Mouse (Mus musculus): ENCODE measurements around the gene Lrmda. TPM values are rescaled to one million over a fixed set of nuclear protein-coding genes. Genes with fewer than 3 reads are reported as not detected.

Lrmda gene
- 0.66 TPM in 1 of 2 replicates, not detected in the other for polyA plus RNA-seq (2014; fragmentation: Nextera tagmentation; extraction: Ambion mirVana)

- WGBS = 1% methylated on average over 33 of the region's 33 CpGs
- Histone ChIP-seq H3K36me3 (ENCODE audit: control insufficient read depth, insufficient read depth, low read length) (no peaks in the 10 kb centered on the region), H3K4me1 (ENCODE audit: control insufficient read depth, insufficient read depth, low read length) (0 out of 2 replicates have a peak, but pooled peaks cover 7% of the 10 kb centered on the region), H3K27me3 (ENCODE audit: control insufficient read depth, insufficient read depth, low read length) (no peaks in the 10 kb centered on the region), H3K4me3 (ENCODE audit: low read depth, low read length) (peak within 1 kb of the TSS; percentile 27), H3K9me3 (ENCODE audit: control insufficient read depth, low read length) (no peaks in the 10 kb centered on the region), H3K4me2 (ENCODE audit: low read depth) (peak within 1 kb of the TSS; percentile 75), H3K9ac (ENCODE audit: low read length) (peak within 1 kb of the TSS; percentile 47), H3K27ac (ENCODE audit: low read depth, low read length) (no peak within 1 kb of the TSS)
- ATAC-seq (ENCODE audit: insufficient read depth, low FRiP score, low TSS enrichment) = peak; percentile 38; the same call in 1 of the 2 replicates
- peak; percentile 49 for DNase-seq (ENCODE audit: low spot score)
Measured at GRCm38 (mm10) chr14:22019252-22019948, at the start of gene Lrmda. Lrmda (plus strand) TSS chr14:22019712.

GRCm38 (mm10) chr14:21981462-21981861 is 38.0 kb upstream of the Lrmda start:
- H3K9me3 ChIP-seq (ENCODE audit: control insufficient read depth, low read length) = 0 out of 2 replicates have a peak, but pooled peaks cover 1% of the 10 kb centered on the region
- no peak overlapping the region for H3K9ac ChIP-seq (ENCODE audit: low read length)
- peak overlapping the region; percentile 60 for H3K4me2 ChIP-seq (ENCODE audit: low read depth)
- DNase-seq (ENCODE audit: low spot score) (peak; percentile 93), ATAC-seq (ENCODE audit: insufficient read depth, low FRiP score, low TSS enrichment) (peak; percentile 67)
- H3K4me3 ChIP-seq (ENCODE audit: low read depth, low read length) = peak overlapping the region; percentile 12; the same call in 1 of the 2 replicates
- H3K4me1 ChIP-seq (ENCODE audit: control insufficient read depth, insufficient read depth, low read length) = peaks cover 9% of the 10 kb centered on the region
- under 1% methylated on average over 22 of the region's 22 CpGs for WGBS
- H3K27ac ChIP-seq (ENCODE audit: low read depth, low read length) = no peak overlapping the region
- peaks cover 13% of the 10 kb centered on the region for H3K36me3 ChIP-seq (ENCODE audit: control insufficient read depth, insufficient read depth, low read length)
- no peaks in the 10 kb centered on the region for H3K27me3 ChIP-seq (ENCODE audit: control insufficient read depth, insufficient read depth, low read length)

GRCm38 (mm10) chr14:21982096-21982591 is 37.4 kb upstream of the Lrmda start:
- H3K27me3 ChIP-seq (ENCODE audit: control insufficient read depth, insufficient read depth, low read length) = no peaks in the 10 kb centered on the region
- H3K9me3 ChIP-seq (ENCODE audit: control insufficient read depth, low read length) = no peaks in the 10 kb centered on the region
- peak overlapping the region; percentile 60 for H3K4me2 ChIP-seq (ENCODE audit: low read depth)
- no peak for DNase-seq (ENCODE audit: low spot score)
- peaks cover 9% of the 10 kb centered on the region for H3K4me1 ChIP-seq (ENCODE audit: control insufficient read depth, insufficient read depth, low read length)
- peak overlapping the region; percentile 83 for H3K27ac ChIP-seq (ENCODE audit: low read depth, low read length)
- peak overlapping the region; percentile 51 for H3K4me3 ChIP-seq (ENCODE audit: low read depth, low read length)
- 8% methylated on average over 14 of the region's 14 CpGs for WGBS
- ATAC-seq (ENCODE audit: insufficient read depth, low FRiP score, low TSS enrichment) = no peak
- H3K9ac ChIP-seq (ENCODE audit: low read length) = peak overlapping the region; percentile 74
- peaks cover 13% of the 10 kb centered on the region for H3K36me3 ChIP-seq (ENCODE audit: control insufficient read depth, insufficient read depth, low read length)

- ATAC-seq (ENCODE audit: insufficient read depth, low FRiP score, low TSS enrichment) (no peak), DNase-seq (ENCODE audit: low spot score) (peak; percentile 74)
- H3K4me2 ChIP-seq (ENCODE audit: low read depth) = peak overlapping the region; percentile 60
- H3K27ac ChIP-seq (ENCODE audit: low read depth, low read length) = peak overlapping the region; percentile 83
- H3K9me3 ChIP-seq (ENCODE audit: control insufficient read depth, low read length) = no peaks in the 10 kb centered on the region
- peaks cover 9% of the 10 kb centered on the region for H3K4me1 ChIP-seq (ENCODE audit: control insufficient read depth, insufficient read depth, low read length)
- peaks cover 13% of the 10 kb centered on the region for H3K36me3 ChIP-seq (ENCODE audit: control insufficient read depth, insufficient read depth, low read length)
- peak overlapping the region; percentile 51 for H3K4me3 ChIP-seq (ENCODE audit: low read depth, low read length)
- H3K9ac ChIP-seq (ENCODE audit: low read length) = peak overlapping the region; percentile 74
- no peaks in the 10 kb centered on the region for H3K27me3 ChIP-seq (ENCODE audit: control insufficient read depth, insufficient read depth, low read length)
- 1% methylated on average over 37 of the region's 38 CpGs for WGBS
Measured at GRCm38 (mm10) chr14:21982592-21983310, 36.8 kb upstream of the Lrmda start.

GRCm38 (mm10) chr14:21983311-21983949 is 36.1 kb upstream of the Lrmda start:
- H3K4me3 ChIP-seq (ENCODE audit: low read depth, low read length) = peak overlapping the region; percentile 51
- H3K4me1 ChIP-seq (ENCODE audit: control insufficient read depth, insufficient read depth, low read length) = peaks cover 9% of the 10 kb centered on the region
- H3K9ac ChIP-seq (ENCODE audit: low read length) = peak overlapping the region; percentile 74
- H3K27me3 ChIP-seq (ENCODE audit: control insufficient read depth, insufficient read depth, low read length) = no peaks in the 10 kb centered on the region
- ATAC-seq (ENCODE audit: insufficient read depth, low FRiP score, low TSS enrichment) (no peak), DNase-seq (ENCODE audit: low spot score) (no peak)
- H3K4me2 ChIP-seq (ENCODE audit: low read depth) = peak overlapping the region; percentile 60
- peak overlapping the region; percentile 83 for H3K27ac ChIP-seq (ENCODE audit: low read depth, low read length)
- WGBS = under 1% methylated on average over 22 of the region's 22 CpGs
- peaks cover 13% of the 10 kb centered on the region for H3K36me3 ChIP-seq (ENCODE audit: control insufficient read depth, insufficient read depth, low read length)
- no peaks in the 10 kb centered on the region for H3K9me3 ChIP-seq (ENCODE audit: control insufficient read depth, low read length)

GRCm38 (mm10) chr14:21983950-21984730 is 35.4 kb upstream of the Lrmda start:
- Histone ChIP-seq H3K27me3 (ENCODE audit: control insufficient read depth, insufficient read depth, low read length) (no peaks in the 10 kb centered on the region), H3K4me2 (ENCODE audit: low read depth) (peak overlapping the region; percentile 83), H3K36me3 (ENCODE audit: control insufficient read depth, insufficient read depth, low read length) (peaks cover 13% of the 10 kb centered on the region), H3K4me3 (ENCODE audit: low read depth, low read length) (peak overlapping the region; percentile 88), H3K9ac (ENCODE audit: low read length) (peak overlapping the region; percentile 97), H3K27ac (ENCODE audit: low read depth, low read length) (peak overlapping the region; percentile 83), H3K9me3 (ENCODE audit: control insufficient read depth, low read length) (no peaks in the 10 kb centered on the region), H3K4me1 (ENCODE audit: control insufficient read depth, insufficient read depth, low read length) (peaks cover 11% of the 10 kb centered on the region)
- ATAC-seq (ENCODE audit: insufficient read depth, low FRiP score, low TSS enrichment) (no peak), DNase-seq (ENCODE audit: low spot score) (no peak)
- WGBS = 2% methylated on average over 18 of the region's 18 CpGs

GRCm38 (mm10) chr14:21984757-21985425 is 34.6 kb upstream of the Lrmda start:
- Histone ChIP-seq H3K4me1 (ENCODE audit: control insufficient read depth, insufficient read depth, low read length) (peaks cover 11% of the 10 kb centered on the region), H3K27me3 (ENCODE audit: control insufficient read depth, insufficient read depth, low read length) (no peaks in the 10 kb centered on the region), H3K4me2 (ENCODE audit: low read depth) (peak overlapping the region; percentile 83), H3K4me3 (ENCODE audit: low read depth, low read length) (peak overlapping the region; percentile 88), H3K36me3 (ENCODE audit: control insufficient read depth, insufficient read depth, low read length) (peaks cover 13% of the 10 kb centered on the region), H3K27ac (ENCODE audit: low read depth, low read length) (peak overlapping the region; percentile 100), H3K9ac (ENCODE audit: low read length) (peak overlapping the region; percentile 97), H3K9me3 (ENCODE audit: control insufficient read depth, low read length) (no peaks in the 10 kb centered on the region)
- peak; percentile 69 for DNase-seq (ENCODE audit: low spot score)
- under 1% methylated on average over 49 of the region's 49 CpGs for WGBS
- no peak for ATAC-seq (ENCODE audit: insufficient read depth, low FRiP score, low TSS enrichment)

Measured in neural tube, embryonic 11.5 days (tissue).